Mouse (Mus musculus) liver, postnatal 0 days (tissue): ENCODE results near the gene Pigm. TPM values are rescaled to one million over a fixed set of nuclear protein-coding genes. Genes with fewer than 3 reads are reported as not detected.

Source experiments
- ATAC-seq: fragments of 200-750 bp; cut with Nextera tagmentation; 2 replicates; pipeline ENCODE4 v1.8.0; 2017; ENCODE audit warnings: mild to moderate bottlenecking, moderate library complexity
- DNase-seq: peaks from one replicate; pipeline ENCODE4 v3.0.0-alpha.2; 2016
- H3K27ac ChIP-seq: fragments of 300-500 bp; sonication (generic); 2 replicates; pipeline ENCODE4 v1.5.1; 2014; ENCODE audit warnings: antibody characterized with exemption, moderate library complexity, mild to moderate bottlenecking, low read depth
- H3K27me3 ChIP-seq: fragments of 300-500 bp; sonication (generic); 2 replicates; pipeline ENCODE4 v1.6.1; 2014; ENCODE audit warnings: low read length, control low read depth, mixed read lengths; ENCODE audit not compliant: insufficient read depth
- H3K36me3 ChIP-seq: fragments of 300-500 bp; sonication (generic); replicated peaks from 2 replicates; pipeline ENCODE4 v1.6.1; 2014; ENCODE audit warnings: mild to moderate bottlenecking, control low read depth, low read length, moderate library complexity, mixed read lengths; ENCODE audit not compliant: insufficient read depth
- H3K4me1 ChIP-seq: fragments of 300-500 bp; sonication (generic); 2 replicates; pipeline ENCODE4 v1.6.1; 2014; ENCODE audit warnings: antibody characterized with exemption, mild to moderate bottlenecking, control low read depth; ENCODE audit not compliant: insufficient read depth
- H3K4me2 ChIP-seq: fragments of 300-500 bp; sonication (generic); 2 replicates; pipeline ENCODE4 v1.6.1; 2014; ENCODE audit warnings: low read depth, mild to moderate bottlenecking, low read length, moderate library complexity, mixed read lengths
- H3K4me3 ChIP-seq: fragments of 300-500 bp; sonication (generic); 2 replicates; pipeline ENCODE4 v1.5.1; 2014; ENCODE audit warnings: low read depth, low read length
- H3K9ac ChIP-seq: fragments of 300-500 bp; sonication (generic); replicated peaks from 2 replicates; pipeline ENCODE4 v1.6.1; 2014; ENCODE audit warnings: mild to moderate bottlenecking, moderate library complexity
- H3K9me3 ChIP-seq: fragments of 300-500 bp; sonication (generic); 2 replicates; pipeline ENCODE4 v1.6.1; 2016; ENCODE audit warnings: mild to moderate bottlenecking, control low read depth, low read length, mixed read lengths
- CTCF ChIP-seq: sonication (generic); IDR thresholded peaks from 2 replicates; pipeline ENCODE4 v1.5.1; 2016; ENCODE audit warnings: antibody characterized with exemption, low read depth
- EP300 ChIP-seq: IDR thresholded peaks from 2 replicates; pipeline ENCODE4 v1.6.1; 2016; ENCODE audit warnings: antibody characterized with exemption, low read depth, mild to moderate bottlenecking
- WGBS: fragments of 180-500 bp; shearing (Covaris S2); extraction: QIAGEN DNeasy Blood & Tissue Kit; methylation state at CpG from one replicate; pipeline ENCODE4 v1.1.7; 2014; ENCODE audit not compliant: insufficient replicate concordance; 5-methylcytosine and 5-hydroxymethylcytosine counted together
- polyA plus RNA-seq: library from polyadenylated mRNA; unstranded; fragments of >200 nt; fragmentation: Nextera tagmentation; extraction: Ambion mirVana; gene quantifications from 2 replicates; pipeline ENCODE4 v1.2.1, GENCODE M21; 2015

Pigm gene
- polyA plus RNA-seq, 1 experiment from 2014 or later: 1.8 TPM

GRCm38 (mm10) chr1:172340729-172341321, 35.5 kb upstream of the Pigm start, which contains the start of gene Kcnj10:
Kcnj10 (plus strand) TSS chr1:172341210.
- H3K9ac ChIP-seq: no peak within 1 kb of the TSS
- no peaks in the 10 kb centered on the region for H3K9me3 ChIP-seq
- H3K4me2 ChIP-seq: peak within 1 kb of the TSS; percentile 72
- peak within 1 kb of the TSS; percentile 41 for H3K4me3 ChIP-seq
- DNase-seq (peak; percentile 73), ATAC-seq (peak; percentile 76)
- no peaks in the 10 kb centered on the region for H3K36me3 ChIP-seq
- peaks cover 15% of the 10 kb centered on the region for H3K4me1 ChIP-seq
- peaks cover 52% of the 10 kb centered on the region for H3K27me3 ChIP-seq
- H3K27ac ChIP-seq: no peak within 1 kb of the TSS
- 2% methylated on average over 37 of the region's 38 CpGs for whole genome bisulfite sequencing
- TF ChIP-seq EP300 (no peak), CTCF (no peak)

- H3K9me3 ChIP-seq: no peaks in the 10 kb centered on the region
- no peak overlapping the region for H3K9ac ChIP-seq
- peaks cover 47% of the 10 kb centered on the region for H3K27me3 ChIP-seq
- 20% methylated on average over 10 of the region's 10 CpGs for WGBS
- H3K4me1 ChIP-seq: peaks cover 19% of the 10 kb centered on the region
- peak overlapping the region; percentile 72 for H3K4me2 ChIP-seq
- H3K27ac ChIP-seq: no peak overlapping the region
- H3K36me3 ChIP-seq: no peaks in the 10 kb centered on the region
- no peak for TF ChIP-seq EP300
- TF ChIP-seq CTCF: no peak
- H3K4me3 ChIP-seq: peak overlapping the region; percentile 41
- ATAC-seq: no peak
- DNase-seq: no peak
These were observed 35.0 kb upstream of the Pigm start for GRCm38 (mm10) chr1:172341386-172341785.

GRCm38 (mm10) chr1:172342729-172343128, 33.6 kb upstream of the Pigm start:
- 78% methylated on average over 3 of the region's 3 CpGs for WGBS
- H3K36me3 ChIP-seq: no peaks in the 10 kb centered on the region
- peaks cover 45% of the 10 kb centered on the region for H3K27me3 ChIP-seq
- no peak for DNase-seq
- TF ChIP-seq EP300 (no peak), CTCF (no peak)
- peaks cover 28% of the 10 kb centered on the region for H3K4me1 ChIP-seq
- H3K9ac ChIP-seq: no peak overlapping the region
- H3K4me3 ChIP-seq: no peak overlapping the region
- no peak for ATAC-seq
- no peaks in the 10 kb centered on the region for H3K9me3 ChIP-seq
- no peak overlapping the region for H3K27ac ChIP-seq
- H3K4me2 ChIP-seq: no peak overlapping the region

GRCm38 (mm10) chr1:172343914-172344313, 32.4 kb upstream of the Pigm start:
- H3K36me3 ChIP-seq: no peaks in the 10 kb centered on the region
- peaks cover 28% of the 10 kb centered on the region for H3K4me1 ChIP-seq
- ATAC-seq (no peak), DNase-seq (no peak)
- WGBS: 49% methylated on average over 3 of the region's 3 CpGs
- H3K27ac ChIP-seq: no peak overlapping the region
- no peak overlapping the region for H3K4me2 ChIP-seq
- H3K27me3 ChIP-seq: peaks cover 37% of the 10 kb centered on the region
- H3K9me3 ChIP-seq: no peaks in the 10 kb centered on the region
- no peak overlapping the region for H3K9ac ChIP-seq
- H3K4me3 ChIP-seq: no peak overlapping the region
- TF ChIP-seq EP300 (no peak), CTCF (no peak)

GRCm38 (mm10) chr1:172344820-172345219, 31.5 kb upstream of the Pigm start:
- Histone ChIP-seq H3K4me1 (peaks cover 28% of the 10 kb centered on the region), H3K36me3 (no peaks in the 10 kb centered on the region), H3K27me3 (peaks cover 30% of the 10 kb centered on the region), H3K9ac (no peak overlapping the region), H3K9me3 (no peaks in the 10 kb centered on the region), H3K4me2 (no peak overlapping the region), H3K4me3 (no peak overlapping the region), H3K27ac (no peak overlapping the region)
- TF ChIP-seq EP300 (no peak), CTCF (no peak)
- ATAC-seq (no peak), DNase-seq (no peak)
- WGBS: 65% methylated on average over 7 of the region's 7 CpGs

GRCm38 (mm10) chr1:172346707-172347106, 29.6 kb upstream of the Pigm start:
- 0 out of 2 replicates have a peak overlapping the region, but pooled peaks have one; percentile 30 for H3K27ac ChIP-seq
- H3K36me3 ChIP-seq: no peaks in the 10 kb centered on the region
- no peak overlapping the region for H3K9ac ChIP-seq
- no peak overlapping the region for H3K4me2 ChIP-seq
- 69% methylated on average over 10 of the region's 10 CpGs for WGBS
- peaks cover 16% of the 10 kb centered on the region for H3K27me3 ChIP-seq
- peaks cover 22% of the 10 kb centered on the region for H3K4me1 ChIP-seq
- no peak overlapping the region for H3K4me3 ChIP-seq
- DNase-seq: peak; percentile 33
- no peaks in the 10 kb centered on the region for H3K9me3 ChIP-seq
- peak; percentile 82 for ATAC-seq
- TF ChIP-seq EP300: no peak
- TF ChIP-seq CTCF: peak; percentile 24
